Mouse (Mus musculus): ENCODE data around the gene Prss48.

- TF ChIP-seq CTCF (IDR thresholded peaks at IDR 0.05; ENCODE audit: insufficient read depth, low read depth, low read length) (no peak), POLR2A (IDR thresholded peaks at IDR 0.05; ENCODE audit: insufficient read depth, low read depth, low read length) (no peak)
Measured at GRCm38 (mm10) chr3:86011373-86011772, 9.1 kb upstream of the Prss48 start.

Measured in olfactory bulb, adult 2 months (tissue).